Mouse (Mus musculus) lung, postnatal 0 days (tissue): ENCODE data around the gene Os9.

Experiments used
- CTCF ChIP-seq: IDR thresholded peaks from 2 replicates; pipeline ENCODE4 v1.5.1; 2016; ENCODE audit warnings: antibody characterized with exemption, mild to moderate bottlenecking
- EP300 ChIP-seq: IDR thresholded peaks from 2 replicates; pipeline ENCODE4 v1.6.1; 2016; ENCODE audit warnings: antibody characterized with exemption, mild to moderate bottlenecking, control low read depth

GRCm38 (mm10) chr10:127065981-127066380, 55.0 kb downstream of the Os9 start:
- TF ChIP-seq CTCF (no peak), EP300 (no peak)
